Mouse (Mus musculus): ENCODE measurements at regions not wholly inside any gene's neighbourhood (a gene's known extent, or its start where the extent isn't known, plus 50 kb on each side); places are given as distances from the start of the nearest gene placed in this dataset.

GRCm38 (mm10) chr13:99040171-99040570, 55.8 kb upstream of the 1700024P04Rik start:
- no peak for TF ChIP-seq POLR2AphosphoS5 (IDR thresholded peaks at IDR 0.05; ENCODE audit: insufficient replicate concordance, low read depth, low read length)
- no peak for TF ChIP-seq CTCF (IDR thresholded peaks at IDR 0.05; ENCODE audit: low read depth, low read length)
- TF ChIP-seq TAL1 (conservative IDR thresholded peaks at IDR 0.05; ENCODE audit: low read depth, low read length) = no peak
- TF ChIP-seq GATA1 (IDR thresholded peaks at IDR 0.05; ENCODE audit: borderline replicate concordance, low read length) = no peak

Measured in G1E (cell line).